Mouse (Mus musculus): ENCODE data around the gene Hnrnpul2. TPM values are rescaled to one million over a fixed set of nuclear protein-coding genes. Genes with fewer than 3 reads are reported as not detected.

Hnrnpul2 gene
- polyA plus RNA-seq (2011; ENCODE audit: insufficient read depth, insufficient read length, low read depth, missing spikeins) = 105 and 108 TPM in 2 replicates

- peak; percentile 87 for TF ChIP-seq POLR2A (IDR thresholded peaks at IDR 0.05; ENCODE audit: insufficient read depth, low read length)
- no peak for TF ChIP-seq CTCF (IDR thresholded peaks at IDR 0.05; ENCODE audit: low read depth, low read length)
These were observed at the start of gene Hnrnpul2 for GRCm38 (mm10) chr19:8819596-8820423. Gene Hnrnpul2 (plus strand): TSS chr19:8820010.

GRCm38 (mm10) chr19:8770567-8771270 is 49.1 kb upstream of the Hnrnpul2 start, which contains the start of gene Tmem223:
Gene Tmem223 (plus strand): TSS chr19:8770996.
- no peaks in the 10 kb centered on the region for H3K4me1 ChIP-seq (ENCODE audit: control insufficient read depth, insufficient read depth, low read length)
- peak within 1 kb of the TSS; percentile 94 for H3K4me3 ChIP-seq (ENCODE audit: low read depth, low read length)
- TF ChIP-seq CTCF (IDR thresholded peaks at IDR 0.05; ENCODE audit: low read depth, low read length) (no peak), POLR2A (IDR thresholded peaks at IDR 0.05; ENCODE audit: insufficient read depth, low read length) (peak; percentile 94), EP300 (IDR thresholded peaks at IDR 0.05; ENCODE audit: insufficient read depth, low read depth, low read length) (no peak)
- H3K27me3 ChIP-seq (ENCODE audit: control insufficient read depth, insufficient read depth, low read length, poor library complexity, severe bottlenecking) = no peaks in the 10 kb centered on the region
- H3K9me3 ChIP-seq (replicated peaks; ENCODE audit: control insufficient read depth, insufficient read depth, low read length, poor library complexity, severe bottlenecking) = no peaks in the 10 kb centered on the region
- peak within 1 kb of the TSS; percentile 37 for H3K27ac ChIP-seq (ENCODE audit: insufficient read depth, low read length)
- H3K9ac ChIP-seq (ENCODE audit: low read depth, poor library complexity, severe bottlenecking) = peak within 1 kb of the TSS; percentile 75
- H3K36me3 ChIP-seq (ENCODE audit: control insufficient read depth, insufficient read depth, low read length, poor library complexity, severe bottlenecking) = peaks cover 37% of the 10 kb centered on the region

More at GRCm38 (mm10) chr19:8819596-8820423, at the start of gene Hnrnpul2:
- H3K36me3 ChIP-seq (ENCODE audit: control insufficient read depth, insufficient read depth, low read length, poor library complexity, severe bottlenecking) = peaks cover 43% of the 10 kb centered on the region
- peak within 1 kb of the TSS; percentile 96 for H3K27ac ChIP-seq (ENCODE audit: insufficient read depth, low read length)
- H3K4me3 ChIP-seq (ENCODE audit: low read depth, low read length) = peak within 1 kb of the TSS; percentile 92
- no peaks in the 10 kb centered on the region for H3K9me3 ChIP-seq (replicated peaks; ENCODE audit: control insufficient read depth, insufficient read depth, low read length, poor library complexity, severe bottlenecking)
- H3K27me3 ChIP-seq (ENCODE audit: control insufficient read depth, insufficient read depth, low read length, poor library complexity, severe bottlenecking) = no peaks in the 10 kb centered on the region
- peaks cover 2% of the 10 kb centered on the region for H3K4me1 ChIP-seq (ENCODE audit: control insufficient read depth, insufficient read depth, low read length)
- H3K9ac ChIP-seq (ENCODE audit: low read depth, poor library complexity, severe bottlenecking) = peak within 1 kb of the TSS; percentile 91

- H3K27ac ChIP-seq (ENCODE audit: insufficient read depth, low read length) = no peak overlapping the region
- H3K36me3 ChIP-seq (ENCODE audit: control insufficient read depth, insufficient read depth, low read length, poor library complexity, severe bottlenecking) = peaks cover 19% of the 10 kb centered on the region
- TF ChIP-seq POLR2A (IDR thresholded peaks at IDR 0.05; ENCODE audit: insufficient read depth, low read length) (no peak), CTCF (IDR thresholded peaks at IDR 0.05; ENCODE audit: low read depth, low read length) (no peak), EP300 (IDR thresholded peaks at IDR 0.05; ENCODE audit: insufficient read depth, low read depth, low read length) (no peak)
- no peaks in the 10 kb centered on the region for H3K27me3 ChIP-seq (ENCODE audit: control insufficient read depth, insufficient read depth, low read length, poor library complexity, severe bottlenecking)
- H3K4me3 ChIP-seq (ENCODE audit: low read depth, low read length) = no peak overlapping the region
- no peaks in the 10 kb centered on the region for H3K4me1 ChIP-seq (ENCODE audit: control insufficient read depth, insufficient read depth, low read length)
- H3K9ac ChIP-seq (ENCODE audit: low read depth, poor library complexity, severe bottlenecking) = no peak overlapping the region; the same call in 1 of the 2 replicates
- H3K9me3 ChIP-seq (replicated peaks; ENCODE audit: control insufficient read depth, insufficient read depth, low read length, poor library complexity, severe bottlenecking) = no peaks in the 10 kb centered on the region
These were observed 46.8 kb upstream of the Hnrnpul2 start for GRCm38 (mm10) chr19:8772996-8773395.

- Histone ChIP-seq H3K4me1 (ENCODE audit: control insufficient read depth, insufficient read depth, low read length) (no peaks in the 10 kb centered on the region), H3K27me3 (ENCODE audit: control insufficient read depth, insufficient read depth, low read length, poor library complexity, severe bottlenecking) (no peaks in the 10 kb centered on the region), H3K9me3 (replicated peaks; ENCODE audit: control insufficient read depth, insufficient read depth, low read length, poor library complexity, severe bottlenecking) (no peaks in the 10 kb centered on the region), H3K27ac (ENCODE audit: insufficient read depth, low read length) (no peak overlapping the region), H3K9ac (ENCODE audit: low read depth, poor library complexity, severe bottlenecking) (peak overlapping the region; percentile 84), H3K36me3 (ENCODE audit: control insufficient read depth, insufficient read depth, low read length, poor library complexity, severe bottlenecking) (peaks cover 20% of the 10 kb centered on the region), H3K4me3 (ENCODE audit: low read depth, low read length) (peak overlapping the region; percentile 29; the same call in 1 of the 2 replicates)
- no peak for TF ChIP-seq CTCF (IDR thresholded peaks at IDR 0.05; ENCODE audit: low read depth, low read length)
- TF ChIP-seq EP300 (IDR thresholded peaks at IDR 0.05; ENCODE audit: insufficient read depth, low read depth, low read length) = no peak
- TF ChIP-seq POLR2A (IDR thresholded peaks at IDR 0.05; ENCODE audit: insufficient read depth, low read length) = no peak
These were observed 46.4 kb upstream of the Hnrnpul2 start for GRCm38 (mm10) chr19:8773409-8773808.

- Histone ChIP-seq H3K9me3 (replicated peaks; ENCODE audit: control insufficient read depth, insufficient read depth, low read length, poor library complexity, severe bottlenecking) (no peaks in the 10 kb centered on the region), H3K4me1 (ENCODE audit: control insufficient read depth, insufficient read depth, low read length) (no peaks in the 10 kb centered on the region), H3K36me3 (ENCODE audit: control insufficient read depth, insufficient read depth, low read length, poor library complexity, severe bottlenecking) (peaks cover 15% of the 10 kb centered on the region)
These were observed 45.5 kb upstream of the Hnrnpul2 start, which contains the start of gene Tmem179b for GRCm38 (mm10) chr19:8774086-8774835. Gene Tmem179b (minus strand): TSS chr19:8774467.

More at GRCm38 (mm10) chr19:8774086-8774835, 45.5 kb upstream of the Hnrnpul2 start, which contains the start of gene Tmem179b:
- H3K27me3 ChIP-seq (ENCODE audit: control insufficient read depth, insufficient read depth, low read length, poor library complexity, severe bottlenecking) = no peaks in the 10 kb centered on the region
- H3K27ac ChIP-seq (ENCODE audit: insufficient read depth, low read length) = peak within 1 kb of the TSS; percentile 47
- TF ChIP-seq POLR2A (IDR thresholded peaks at IDR 0.05; ENCODE audit: insufficient read depth, low read length) (peak; percentile 74), EP300 (IDR thresholded peaks at IDR 0.05; ENCODE audit: insufficient read depth, low read depth, low read length) (0 out of 2 replicates have a peak, but pooled peaks have one; percentile 5), CTCF (IDR thresholded peaks at IDR 0.05; ENCODE audit: low read depth, low read length) (no peak)
- H3K4me3 ChIP-seq (ENCODE audit: low read depth, low read length) = peak within 1 kb of the TSS; percentile 77
- peak within 1 kb of the TSS; percentile 84 for H3K9ac ChIP-seq (ENCODE audit: low read depth, poor library complexity, severe bottlenecking)

All from ES-Bruce4 (cell line).